Mouse (Mus musculus): ENCODE measurements around the gene Hoxa5.

The Hoxa5 gene

DNA sequence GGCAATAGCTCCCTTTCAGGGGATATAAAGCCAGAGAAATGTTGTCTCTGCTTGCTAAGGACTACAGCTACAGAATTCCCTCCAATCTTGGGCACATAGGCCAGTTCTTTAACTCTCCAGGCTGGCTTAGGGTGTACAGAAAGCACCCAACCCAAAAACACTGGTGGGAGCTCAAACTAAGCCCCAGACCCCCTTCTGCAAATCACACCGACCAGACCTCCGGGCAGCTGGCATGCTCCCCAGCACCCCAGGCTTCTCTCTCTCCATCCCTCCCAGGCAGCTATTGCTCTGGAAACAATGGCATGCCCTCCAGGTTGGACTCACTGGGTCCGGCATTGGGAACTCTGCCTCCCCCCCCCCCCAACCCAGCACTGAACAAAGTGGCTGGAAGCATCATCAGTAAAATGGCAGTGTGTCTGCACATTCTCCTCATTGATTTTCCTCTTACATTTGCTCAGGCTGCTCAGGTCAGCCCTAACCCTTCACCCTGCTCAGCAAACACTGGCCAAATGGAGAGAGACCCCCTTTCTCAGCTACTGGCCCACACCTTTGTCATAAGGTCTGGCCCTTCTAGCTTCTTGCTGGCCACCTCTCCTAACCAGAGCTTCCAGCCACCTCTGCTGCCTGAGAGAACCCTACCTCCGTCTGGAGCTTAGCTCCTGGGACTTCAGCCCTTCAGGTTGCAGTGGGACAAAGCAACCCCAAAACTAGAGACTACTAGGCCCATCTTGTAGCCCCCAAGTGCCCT, 25.3 kb downstream of the Hoxa5 start:
- no peak for DNase-seq (ENCODE audit: extremely low read depth, low read depth, low spot score)

DNA sequence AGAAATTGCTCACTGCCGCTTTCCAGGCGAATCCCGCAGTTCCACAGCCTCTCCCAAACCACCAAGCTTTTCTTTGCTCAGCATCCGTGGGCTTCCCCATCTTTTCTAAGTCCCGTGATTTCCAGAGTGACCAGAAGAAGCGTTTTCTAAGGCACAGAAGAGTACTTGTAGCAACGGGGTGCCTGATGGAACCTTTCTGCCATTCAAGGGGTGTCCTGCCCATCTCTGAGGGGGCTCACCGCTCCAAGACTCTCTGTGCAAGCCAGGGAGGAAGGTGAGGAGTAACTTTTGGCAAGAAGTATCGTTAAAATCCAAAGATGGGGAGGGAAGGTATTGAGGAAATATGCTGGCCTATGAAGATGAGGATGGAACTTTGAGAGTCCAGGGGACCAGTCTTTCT, 26.6 kb downstream of the Hoxa5 start:
- no peak for DNase-seq (ENCODE audit: extremely low read depth, low read depth, low spot score)

DNA sequence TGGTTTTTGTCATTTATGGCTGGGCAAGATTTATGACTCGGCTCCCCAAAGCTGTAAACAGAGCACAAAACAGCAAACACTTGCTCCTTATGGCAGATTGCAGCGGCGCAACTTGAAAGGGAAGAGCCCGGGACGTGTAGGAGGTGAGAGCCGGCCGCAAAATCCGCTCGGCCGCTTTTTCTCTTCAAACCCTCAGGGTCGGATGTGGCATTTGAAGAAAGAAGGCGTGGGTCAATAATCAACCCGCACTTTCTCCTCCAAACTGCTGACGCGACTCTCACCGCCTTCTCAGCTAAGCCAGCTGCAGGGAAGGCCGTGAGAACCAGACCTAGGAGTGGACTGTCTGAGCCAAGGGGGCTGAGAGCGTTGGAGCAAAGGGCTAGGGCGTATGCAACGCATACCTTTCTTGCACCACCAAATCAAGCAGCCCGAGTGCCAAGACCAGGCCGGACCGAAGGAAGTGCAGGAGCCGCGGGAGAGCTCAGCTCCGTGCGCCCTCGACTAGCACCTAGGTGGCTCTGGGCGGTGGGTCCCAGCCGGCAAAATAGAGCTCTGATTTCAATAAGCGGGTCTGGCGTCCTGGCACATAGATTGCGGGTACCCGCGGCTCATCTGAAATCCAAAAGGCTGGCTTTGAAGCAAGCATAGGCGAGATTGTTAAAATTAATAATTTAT, 27.2 kb downstream of the Hoxa5 start, which contains the start of gene 5730596B20Rik:
5730596B20Rik (plus strand) TSS at position 438 of the 675 bp plus-strand sequence.
- DNase-seq (ENCODE audit: extremely low read depth, low read depth, low spot score): no peak

DNA sequence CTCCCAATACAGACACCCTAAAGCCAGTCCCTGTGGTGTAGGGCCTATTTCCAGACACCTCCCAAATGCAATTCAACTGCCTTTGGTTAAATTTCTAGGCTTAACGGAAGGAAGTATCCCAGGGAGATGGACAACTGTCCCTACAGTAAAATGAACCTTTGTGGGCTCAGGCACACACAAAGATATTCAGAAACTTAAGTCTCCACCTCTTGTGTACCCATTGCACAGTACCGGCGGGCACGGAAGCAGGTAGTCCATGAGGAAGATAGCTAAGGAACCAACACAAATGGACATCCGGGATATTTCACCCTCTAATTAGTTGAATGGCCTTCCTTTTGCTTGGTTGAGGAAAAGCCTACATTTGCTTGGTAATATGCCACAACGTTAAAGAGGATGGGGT, 28.0 kb downstream of the Hoxa5 start:
- no peak for DNase-seq (ENCODE audit: extremely low read depth, low read depth, low spot score)

DNA sequence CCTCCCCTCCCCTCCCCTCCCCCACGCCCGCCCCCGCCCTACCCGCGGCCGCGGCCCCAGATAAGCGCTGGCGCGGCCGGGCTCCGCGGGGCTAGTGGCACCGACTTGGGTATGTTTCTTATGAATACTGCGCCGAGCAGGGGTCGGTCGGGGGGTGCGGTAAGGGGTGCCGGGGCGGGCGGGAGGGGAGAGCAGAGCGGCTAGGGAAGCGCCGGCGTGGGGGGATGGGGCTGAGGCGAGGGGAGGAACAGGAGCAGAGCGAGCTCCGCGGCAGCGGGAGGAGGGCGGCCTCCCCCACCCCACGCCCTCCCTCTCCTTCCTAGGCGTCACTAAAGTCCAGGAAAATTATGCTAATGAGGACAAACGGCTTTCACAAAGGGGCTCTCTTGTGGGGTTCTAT, 28.5 kb downstream of the Hoxa5 start:
- DNase-seq (ENCODE audit: extremely low read depth, low read depth, low spot score): no peak

DNA sequence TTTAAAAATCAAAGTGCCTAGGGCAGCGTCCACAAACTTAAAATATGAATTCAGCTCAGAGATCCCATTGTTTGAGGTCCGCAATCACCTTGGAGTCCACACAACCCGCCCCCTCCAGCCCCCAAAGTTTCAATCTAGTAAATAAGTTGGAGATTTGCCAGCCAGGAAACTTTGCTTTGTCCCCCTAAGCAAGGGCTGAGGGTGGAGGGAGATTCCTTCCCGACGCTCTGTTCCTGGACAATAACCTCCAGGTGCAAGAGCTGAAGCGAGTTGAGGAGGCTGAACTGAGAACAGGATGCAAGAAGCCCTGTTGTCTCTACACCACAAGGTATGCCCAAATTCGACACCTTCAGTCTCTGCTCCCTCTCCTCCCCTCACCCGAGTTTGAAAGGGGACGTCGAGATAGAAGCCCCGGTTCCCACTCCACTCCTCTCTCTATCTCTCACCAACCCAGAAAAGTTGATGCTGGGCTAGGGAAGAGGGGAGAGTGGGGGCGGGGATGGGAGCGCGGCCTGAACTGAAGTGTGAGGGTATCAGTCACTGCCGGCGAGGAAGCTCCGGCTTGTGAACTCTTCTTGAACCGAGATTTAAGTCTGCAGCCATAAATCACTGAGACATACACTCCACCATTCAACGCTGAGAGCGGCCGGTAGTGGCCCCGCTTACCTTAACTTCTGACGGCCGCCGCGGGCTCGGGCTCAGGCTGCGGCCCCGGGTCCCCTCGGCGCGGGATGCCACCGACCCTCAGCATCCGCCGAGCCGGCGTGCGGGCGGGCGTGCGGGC, 29.2 kb downstream of the Hoxa5 start:
- no peak for DNase-seq (ENCODE audit: extremely low read depth, low read depth, low spot score)

DNA sequence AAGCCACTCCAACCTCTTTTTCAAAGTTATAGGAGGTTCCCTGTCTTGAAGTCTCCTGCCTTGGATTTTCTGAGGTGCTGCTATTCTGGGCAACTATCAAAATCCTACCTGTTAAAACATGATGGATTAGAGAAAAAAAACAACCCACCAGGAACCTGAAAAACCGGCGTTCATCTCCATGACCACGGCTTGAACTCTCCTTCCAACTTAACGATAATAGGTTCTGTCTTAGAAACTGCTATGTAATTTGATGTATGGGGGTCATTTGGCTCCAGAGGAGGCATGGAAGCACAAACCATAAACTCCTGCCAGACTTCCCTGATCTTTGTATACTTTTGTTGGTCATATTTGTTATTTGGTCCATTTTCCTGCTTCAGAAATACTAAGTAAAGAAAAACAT, 30.7 kb downstream of the Hoxa5 start:
- no peak for DNase-seq (ENCODE audit: extremely low read depth, low read depth, low spot score)

DNA sequence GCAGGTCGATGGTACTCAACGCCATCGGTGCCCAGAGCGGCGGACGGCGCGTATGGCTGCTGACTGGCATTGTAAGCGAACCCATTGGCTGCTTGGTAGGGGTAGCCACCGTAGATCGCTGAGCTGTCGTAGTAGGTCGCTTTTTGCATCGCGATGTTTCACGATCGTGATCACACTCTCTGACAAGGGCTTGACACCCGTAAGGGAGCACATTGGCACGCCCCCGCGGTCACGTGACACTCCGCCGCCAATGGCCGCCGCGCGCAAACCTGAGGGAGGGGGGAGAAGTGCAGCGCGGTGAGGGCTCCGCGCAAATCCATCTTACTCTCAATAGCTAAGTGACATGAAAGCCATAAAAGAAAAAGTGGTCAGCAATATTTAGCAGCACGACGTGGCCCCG, 31.9 kb downstream of the Hoxa5 start:
- DNase-seq (ENCODE audit: extremely low read depth, low read depth, low spot score): no peak

DNA sequence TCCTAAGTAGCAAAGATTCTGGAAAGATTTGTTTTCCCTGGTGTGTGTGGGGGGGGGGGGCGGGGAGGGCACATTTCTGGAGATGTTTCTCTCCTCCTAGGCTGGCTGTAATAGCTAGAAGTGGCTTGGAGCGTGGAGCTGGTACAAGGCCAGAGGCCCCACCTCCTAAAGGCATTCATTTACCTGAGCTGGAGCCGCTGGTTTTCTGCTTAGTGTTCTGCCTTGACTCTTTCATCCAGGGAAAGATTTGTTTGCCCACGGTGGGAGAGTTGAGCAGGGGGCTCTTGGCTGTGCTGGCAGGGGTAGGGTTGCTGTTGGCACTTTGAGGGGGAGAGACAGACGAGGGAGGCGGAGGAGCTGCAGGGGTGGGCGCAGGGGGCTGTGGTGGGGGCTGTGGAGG, 32.4 kb downstream of the Hoxa5 start:
- DNase-seq (ENCODE audit: extremely low read depth, low read depth, low spot score): no peak

DNA sequence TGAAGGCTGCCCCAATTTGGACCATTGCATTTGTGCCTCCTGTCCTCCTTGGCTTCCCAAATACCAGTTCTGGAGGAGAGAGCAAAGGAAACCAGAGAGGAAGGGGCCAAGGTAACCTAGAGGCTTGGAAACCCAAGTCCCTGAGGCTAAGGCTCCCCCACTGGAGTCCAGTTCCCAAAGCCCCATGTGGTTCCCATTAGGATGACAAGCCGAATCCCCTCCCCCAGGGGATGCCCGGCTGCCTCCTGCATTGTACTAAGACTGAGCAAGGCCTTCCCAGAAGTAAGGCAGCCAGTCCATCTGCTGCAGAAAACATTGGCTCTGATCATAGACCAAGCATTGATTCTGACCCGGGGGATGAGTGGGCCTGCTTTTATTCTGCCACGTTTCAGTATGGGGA, 33.1 kb downstream of the Hoxa5 start:
- no peak for DNase-seq (ENCODE audit: extremely low read depth, low read depth, low spot score)

DNA sequence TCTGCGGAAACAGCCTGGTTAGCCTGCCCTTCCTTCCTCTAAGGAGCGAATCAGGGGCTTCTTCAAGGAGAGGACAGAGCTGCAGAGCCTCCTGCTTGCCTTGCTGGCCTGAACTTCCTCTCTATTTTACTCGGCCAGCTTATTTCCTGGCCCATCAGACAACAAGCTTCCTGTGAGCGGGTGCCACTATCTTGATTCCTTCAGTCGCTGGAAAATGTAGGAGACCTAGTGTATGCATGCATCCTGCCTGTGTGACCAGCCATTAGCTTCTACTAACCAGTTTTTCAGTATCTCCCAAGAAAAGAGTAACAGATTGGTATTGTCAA, 33.5 kb downstream of the Hoxa5 start:
- no peak for DNase-seq (ENCODE audit: extremely low read depth, low read depth, low spot score)

DNA sequence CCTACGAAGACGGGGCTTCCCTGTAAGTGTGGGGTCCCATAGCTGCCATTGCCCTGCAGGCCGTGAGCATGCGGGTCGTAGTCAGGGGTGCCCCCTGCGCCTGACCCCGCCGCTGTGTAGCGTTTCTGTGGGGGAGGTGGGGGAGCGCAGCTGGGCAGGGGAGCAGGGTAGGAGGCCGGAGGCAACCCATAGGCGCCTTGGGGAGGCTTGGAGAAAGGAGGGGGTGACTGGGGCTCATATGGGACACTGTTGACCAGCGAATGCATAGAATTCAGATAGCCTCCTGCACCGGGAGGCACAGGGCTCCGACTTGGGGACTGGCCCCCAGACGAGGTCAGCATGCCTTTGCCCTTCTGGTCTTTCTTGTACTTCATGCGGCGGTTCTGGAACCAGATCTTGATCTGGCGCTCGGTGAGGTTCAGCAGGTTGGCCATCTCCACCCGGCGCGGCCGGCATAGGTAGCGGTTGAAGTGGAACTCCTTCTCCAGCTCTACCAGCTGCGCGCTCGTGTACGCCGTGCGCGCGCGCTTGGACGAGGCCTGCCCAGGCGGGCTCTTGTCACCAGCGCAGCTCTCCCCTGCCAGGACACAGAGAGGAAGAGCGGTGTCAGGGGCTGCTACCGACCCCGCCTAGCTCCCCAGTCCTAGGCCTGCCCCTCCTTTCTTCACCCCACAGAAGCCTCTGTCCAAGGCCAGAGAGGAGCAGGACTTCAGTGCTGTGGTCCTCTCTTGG, 34.1 kb downstream of the Hoxa5 start:
- DNase-seq (ENCODE audit: extremely low read depth, low read depth, low spot score): no peak

DNA sequence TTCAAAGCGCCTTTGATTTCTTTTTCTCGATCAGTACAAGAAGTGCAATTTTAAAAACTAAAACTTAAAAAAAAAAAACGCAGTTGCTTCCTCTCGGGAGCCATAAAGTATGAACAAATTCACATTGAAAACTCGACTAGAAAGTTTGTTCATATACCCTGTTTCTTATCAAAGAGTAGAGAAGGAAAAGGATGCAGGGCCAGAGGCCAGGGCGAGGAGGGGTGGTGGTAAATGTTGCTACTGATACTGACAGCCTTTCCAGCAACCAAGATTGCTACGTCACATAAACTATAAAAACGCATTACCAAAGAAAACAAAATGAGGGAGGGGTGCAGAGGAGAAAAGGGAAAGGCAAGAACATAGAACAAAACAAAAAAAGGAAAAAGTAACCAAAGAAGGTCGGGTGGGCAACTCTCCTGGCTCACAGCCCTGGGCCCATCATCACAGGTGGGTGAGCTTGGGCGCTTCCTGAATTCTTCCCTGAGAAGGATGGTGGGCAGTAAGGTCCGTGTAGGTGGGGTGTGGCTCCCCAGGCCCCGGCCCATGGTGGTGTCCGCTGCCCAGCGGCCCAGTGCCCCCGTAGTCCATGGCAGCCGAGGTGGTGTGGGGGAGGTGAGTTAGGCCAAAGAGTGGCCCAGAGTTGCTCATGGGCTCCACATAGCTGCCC, 34.8 kb downstream of the Hoxa5 start:
- DNase-seq (ENCODE audit: extremely low read depth, low read depth, low spot score): no peak

DNA sequence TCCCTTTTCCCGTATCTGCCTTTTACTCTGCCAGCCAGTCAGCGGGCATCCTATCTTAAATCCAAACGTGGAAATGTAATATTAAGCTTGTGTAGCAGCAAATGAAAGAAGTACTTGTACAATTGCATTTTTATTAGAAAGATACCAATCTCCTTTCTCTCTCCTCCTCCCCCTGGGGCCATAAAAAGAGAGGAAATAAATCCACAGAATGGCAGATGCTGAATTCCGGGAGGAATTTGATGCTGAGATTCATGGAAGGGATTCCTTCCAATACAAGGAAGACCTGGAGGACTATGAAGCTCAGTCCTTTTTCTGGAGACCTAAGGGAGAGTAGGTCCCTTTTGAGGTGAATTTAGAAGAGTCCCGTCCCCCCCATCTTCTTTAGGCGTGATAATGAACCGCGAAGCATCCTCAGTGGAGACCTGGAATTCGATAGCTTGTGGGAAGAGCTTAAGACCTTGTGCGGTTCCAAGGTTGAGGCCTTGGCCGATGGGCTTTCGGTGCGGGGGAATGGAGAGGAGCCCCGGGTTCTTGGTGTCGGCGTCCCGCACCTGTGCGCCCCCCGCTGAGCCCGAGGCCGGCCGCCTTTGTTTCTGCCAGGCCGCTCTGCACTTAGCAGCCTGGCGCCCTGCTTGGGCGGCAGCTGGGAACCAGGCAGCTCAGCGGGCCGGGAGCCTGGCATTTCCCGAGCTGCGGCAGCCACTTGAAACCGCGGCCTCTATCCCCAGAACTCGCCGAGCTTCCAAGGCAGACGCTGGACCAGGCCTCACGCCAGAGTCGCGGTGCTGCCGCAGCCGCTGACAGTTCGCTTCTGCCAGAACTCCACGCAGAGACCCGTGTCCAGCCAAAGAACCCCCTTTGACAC, 36.0 kb downstream of the Hoxa5 start:
- no peak for DNase-seq (ENCODE audit: extremely low read depth, low read depth, low spot score)

DNA sequence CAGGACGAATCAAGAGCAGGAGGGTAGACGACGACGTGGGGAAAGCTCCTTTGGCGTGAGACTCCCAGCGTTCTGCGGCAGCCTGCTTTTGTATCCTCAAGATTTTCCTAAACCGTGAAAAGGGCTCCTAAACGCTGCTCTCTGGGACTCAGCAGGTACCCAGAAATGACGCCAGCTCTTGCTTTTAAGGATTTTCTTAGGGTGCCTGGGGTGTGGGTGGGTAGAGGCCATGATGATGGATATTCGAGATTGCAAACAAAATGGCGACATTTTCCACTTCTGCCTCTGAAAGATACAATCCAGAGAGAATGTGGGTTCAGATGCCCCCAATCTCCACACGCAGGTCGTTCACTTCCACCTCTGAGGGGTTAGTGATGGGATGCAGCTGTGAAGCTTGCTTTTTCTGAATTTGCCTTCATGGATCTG, 36.6 kb downstream of the Hoxa5 start:
- DNase-seq (ENCODE audit: extremely low read depth, low read depth, low spot score): no peak

DNA sequence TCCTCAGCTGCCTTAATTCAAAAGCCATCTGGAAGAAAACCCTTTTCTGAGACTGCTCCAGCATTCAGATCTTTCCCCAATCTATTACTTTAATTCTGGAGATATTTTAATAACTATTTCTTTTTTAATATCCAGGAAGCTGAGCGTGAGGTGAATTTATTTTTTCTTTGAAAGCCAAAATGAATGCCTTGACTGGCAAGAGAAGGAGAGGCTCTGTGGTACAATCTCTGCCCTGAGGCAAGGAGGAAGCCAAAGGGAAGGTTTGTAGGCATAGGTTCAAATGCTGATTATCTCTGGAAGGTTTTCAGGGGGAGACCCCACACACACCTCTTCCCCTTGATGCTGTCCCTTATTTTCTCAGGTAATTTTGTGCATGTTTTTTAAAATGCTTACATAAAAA, 37.2 kb downstream of the Hoxa5 start:
- no peak for DNase-seq (ENCODE audit: extremely low read depth, low read depth, low spot score)

DNA sequence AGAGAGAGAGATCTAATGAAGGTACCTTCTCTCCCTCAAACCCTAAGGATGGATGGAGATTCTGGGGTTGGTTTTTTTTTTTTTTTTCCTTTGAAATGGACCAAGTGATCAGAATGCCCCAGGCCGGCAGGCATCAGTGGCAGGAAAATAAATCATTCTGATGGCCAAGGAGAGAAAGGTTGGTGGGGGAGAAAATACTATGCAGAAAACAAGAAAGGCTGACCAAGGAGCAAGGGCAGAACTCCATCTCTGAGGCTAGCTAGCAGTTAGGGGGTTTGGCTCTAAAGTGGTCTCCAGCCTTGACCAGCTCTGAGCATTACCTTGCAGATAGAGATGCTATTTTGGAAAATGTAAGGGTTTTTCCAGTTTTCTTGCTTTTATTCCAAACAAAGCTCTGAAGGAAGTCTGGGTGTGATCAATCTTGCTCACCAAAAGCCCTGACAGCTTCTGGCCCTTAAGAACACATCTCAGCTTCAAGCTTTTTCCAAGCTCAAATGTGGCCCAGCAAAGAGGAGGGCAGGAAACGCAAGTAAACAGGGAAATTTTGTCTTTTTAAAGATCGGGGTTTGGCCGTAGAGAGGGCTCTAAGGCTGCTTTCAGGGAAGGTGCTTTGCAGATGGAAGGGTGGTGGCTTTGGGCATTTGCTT, 37.8 kb downstream of the Hoxa5 start:
- no peak for DNase-seq (ENCODE audit: extremely low read depth, low read depth, low spot score)

DNA sequence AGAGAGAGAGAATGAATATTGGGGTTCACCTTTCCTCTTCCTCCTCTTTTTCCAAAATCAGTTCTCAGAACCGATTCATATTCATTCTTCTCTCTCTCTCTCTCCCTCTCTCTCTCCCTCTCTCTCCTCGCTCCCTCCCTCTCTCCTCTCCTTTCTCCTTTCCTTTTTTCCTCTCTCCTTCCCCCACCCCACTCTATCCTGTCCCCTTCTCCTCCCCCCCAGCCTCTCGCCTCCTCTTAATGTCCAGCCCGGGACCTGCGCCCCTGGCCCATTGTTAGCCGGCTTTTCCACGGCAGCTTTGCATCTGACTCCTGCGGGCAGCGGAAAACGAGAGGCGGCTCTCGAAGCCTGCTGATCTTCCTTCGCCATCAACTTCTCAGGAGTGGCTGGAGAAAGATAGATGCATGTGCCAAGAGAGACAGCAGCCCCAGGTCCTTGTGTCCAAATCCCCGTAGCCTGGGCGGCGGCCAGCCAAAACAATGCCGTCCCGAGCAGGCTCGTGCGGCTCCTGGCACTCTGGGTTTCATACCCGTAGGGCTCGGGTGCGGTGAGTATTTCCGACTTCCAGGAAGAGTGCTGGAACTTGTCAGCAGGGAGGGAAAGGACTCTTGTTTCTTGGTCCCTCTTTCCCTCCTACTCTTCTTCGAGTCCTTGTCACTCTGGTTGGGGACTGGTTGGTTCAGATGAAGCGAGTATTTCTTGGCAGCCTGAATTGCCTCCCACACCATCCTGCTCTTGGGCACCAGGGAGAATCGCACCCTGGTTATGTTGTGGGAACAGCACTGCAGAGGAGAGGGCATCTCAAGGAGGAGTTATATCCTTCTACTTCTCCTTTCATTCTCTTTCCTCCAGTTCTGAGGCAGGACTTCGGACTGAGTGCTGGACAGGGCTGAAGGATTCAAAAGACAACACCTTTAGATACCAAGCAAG, 38.7 kb downstream of the Hoxa5 start:
- peak; percentile 36 for DNase-seq (ENCODE audit: extremely low read depth, low read depth, low spot score)

All from fat pad, adult 2 months (tissue).